Comparison of ENCODE assay signal across 9 mouse cellular contexts in the genomic region with DNA sequence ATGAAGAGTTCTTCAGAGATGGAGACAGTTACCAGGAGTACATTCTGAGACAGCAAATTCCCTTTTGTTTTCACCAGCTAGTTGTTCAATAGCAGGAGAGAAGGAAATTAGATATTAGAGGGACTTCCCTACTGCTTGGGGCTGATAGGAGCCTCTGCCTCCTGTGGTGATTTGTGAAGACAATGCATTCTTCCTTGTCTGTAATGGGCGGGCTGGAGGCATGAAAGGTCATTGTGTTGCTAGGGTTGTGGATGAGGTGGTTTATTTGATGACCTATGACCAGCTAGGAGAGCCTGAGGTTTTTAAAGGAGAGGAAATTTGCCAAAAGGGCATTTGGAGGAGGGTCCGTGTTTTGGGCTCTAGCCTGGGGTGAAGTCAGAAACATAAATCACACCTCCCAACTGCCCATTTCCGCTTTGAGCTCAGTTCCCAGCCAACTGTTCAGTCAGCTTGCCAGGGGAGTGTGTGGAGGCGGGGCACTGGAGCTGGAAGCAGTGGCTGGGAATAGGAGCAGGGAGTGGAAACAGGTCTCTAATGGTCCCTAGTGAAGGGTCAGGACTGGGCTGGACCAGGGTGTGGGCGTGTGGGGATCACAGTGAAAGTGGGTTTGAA. TPM values are rescaled to one million over a fixed set of nuclear protein-coding genes. Genes with fewer than 3 reads are reported as not detected.
DNase-seq lines count a peak whose midpoint lies in the region; ATAC-seq lines count a peak whose summit lies in the region.
"Had no signal": no experiment of that assay in that cellular context is flagged by ENCODE, and none has a peak within 500 bp of the region (broad histone marks: within the 10 kb centered on the region; RNA-seq: fewer than 3 reads in every experiment).

No protein-coding gene starts in this region.

- ATAC-seq in lung, embryonic 16.5 days (ENCODE audit: low read depth), result peak; percentile 87
- ATAC-seq in midbrain, embryonic 13.5 days, result no peak
- ATAC-seq in forebrain, embryonic 12.5 days (ENCODE audit: low FRiP score), result no peak

- no peaks in the 10 kb centered on the region for H3K36me3 ChIP-seq in lung, embryonic 16.5 days (ENCODE audit: control insufficient read depth, insufficient read depth, low read length)
- no peaks in the 10 kb centered on the region for H3K36me3 ChIP-seq in midbrain, embryonic 13.5 days
- no peaks in the 10 kb centered on the region for H3K36me3 ChIP-seq in forebrain, embryonic 12.5 days (replicated peaks)

- H3K27ac ChIP-seq in lung, embryonic 16.5 days (ENCODE audit: low read length), result peak overlapping the region; percentile 84
- no peak overlapping the region for H3K27ac ChIP-seq in midbrain, embryonic 13.5 days
- H3K27ac ChIP-seq in forebrain, embryonic 12.5 days, result no peak overlapping the region

- H3K27me3 ChIP-seq in lung, embryonic 16.5 days (ENCODE audit: control insufficient read depth, insufficient read depth, low read depth, low read length), result no peaks in the 10 kb centered on the region
- no peaks in the 10 kb centered on the region for H3K27me3 ChIP-seq in midbrain, embryonic 13.5 days
- no peaks in the 10 kb centered on the region for H3K27me3 ChIP-seq in forebrain, embryonic 12.5 days

- WGBS in lung, embryonic 16.5 days, result 21% methylated on average over 5 of the region's 5 CpGs
- WGBS in midbrain, embryonic 13.5 days, result 41% methylated on average over 5 of the region's 5 CpGs
- 38% methylated on average over 5 of the region's 5 CpGs for WGBS in forebrain, embryonic 12.5 days

- no peak overlapping the region for H3K4me3 ChIP-seq in lung, embryonic 16.5 days (ENCODE audit: low read length)
- no peak overlapping the region for H3K4me3 ChIP-seq in midbrain, embryonic 13.5 days (replicated peaks)
- no peak overlapping the region for H3K4me3 ChIP-seq in forebrain, embryonic 12.5 days (replicated peaks)

- peak overlapping the region; percentile 23; the same call in 1 of the 2 replicates for H3K4me2 ChIP-seq in lung, embryonic 16.5 days (ENCODE audit: low read depth, low read length)
- no peak overlapping the region for H3K4me2 ChIP-seq in midbrain, embryonic 13.5 days (replicated peaks)
- H3K4me2 ChIP-seq in forebrain, embryonic 12.5 days, result no peak overlapping the region

- H3K9me3 ChIP-seq in lung, embryonic 16.5 days (ENCODE audit: control insufficient read depth, low read length), result no peaks in the 10 kb centered on the region
- no peaks in the 10 kb centered on the region for H3K9me3 ChIP-seq in midbrain, embryonic 13.5 days
- no peaks in the 10 kb centered on the region for H3K9me3 ChIP-seq in forebrain, embryonic 12.5 days

- H3K4me1 ChIP-seq in lung, embryonic 16.5 days (replicated peaks; ENCODE audit: control insufficient read depth, insufficient read depth, low read length), result peaks cover 17% of the 10 kb centered on the region
- H3K4me1 ChIP-seq in midbrain, embryonic 13.5 days (replicated peaks), result 0 out of 2 replicates have a peak, but pooled peaks cover 4% of the 10 kb centered on the region
- H3K4me1 ChIP-seq in forebrain, embryonic 12.5 days, result no peaks in the 10 kb centered on the region; the same call in 1 of the 2 replicates

- peak; percentile 65 to 78 for DNase-seq in adrenal gland, postnatal 36 days
- DNase-seq in gastrocnemius, postnatal 14 days, result peak; percentile 62
- DNase-seq in kidney, adult 18-20 months, result peak; percentile 68
- no peak for DNase-seq in left cerebral cortex, postnatal 25 days (ENCODE audit: low spot score in 2 of 2)
- DNase-seq in layer of hippocampus, adult 9-10 months (ENCODE audit: low spot score), result no peak

- intact Hi-C loops in gastrocnemius, postnatal 14 days (cut with DNase I; ENCODE audit: low total_unique reads), result no loop called here
- intact Hi-C loops in left cerebral cortex, postnatal 25 days (cut with DNase I), result no loop called here

- H3K9ac ChIP-seq in lung, embryonic 16.5 days (ENCODE audit: low read length), result no peak overlapping the region
- H3K9ac ChIP-seq in midbrain, embryonic 13.5 days (replicated peaks), result no peak overlapping the region
- no peak overlapping the region for H3K9ac ChIP-seq in forebrain, embryonic 12.5 days

RNA-seq across cellular contexts. Expression of gene Itga5, which starts 16.3 kb away (rescaled TPM):
- 10 to 100 TPM; 37.0 to 37.4 TPM for total RNA-seq in adrenal gland, postnatal 36 days (2021)
- 10 to 100 TPM; 22.5 to 25.7 TPM for total RNA-seq in gastrocnemius, postnatal 14 days (2021)
- polyA plus RNA-seq in lung, embryonic 16.5 days (2015; fragmentation: Nextera tagmentation; extraction: Ambion mirVana), result 38.8 and 42.3 TPM in 2 replicates
- polyA plus RNA-seq in midbrain, embryonic 13.5 days (2015; fragmentation: Nextera tagmentation; extraction: Ambion mirVana), result 6.8 and 7.8 TPM in 2 replicates
- 16.8 and 17.3 TPM in 2 replicates for polyA plus RNA-seq in forebrain, embryonic 12.5 days (2016; fragmentation: Nextera tagmentation; extraction: Ambion mirVana)
- 1 to 10 TPM; 2.3 to 5.4 TPM for total RNA-seq in left cerebral cortex, postnatal 25 days (2021)

RNA-seq across cellular contexts. Expression of gene Zfp385a, which starts 43.0 kb away (rescaled TPM):
- total RNA-seq in adrenal gland, postnatal 36 days (2021), result 10 to 100 TPM; 11.8 to 13.3 TPM
- 10 to 100 TPM; 31.3 to 32.1 TPM for total RNA-seq in gastrocnemius, postnatal 14 days (2021)
- 7.6 and 8.6 TPM in 2 replicates for polyA plus RNA-seq in lung, embryonic 16.5 days (2015; fragmentation: Nextera tagmentation; extraction: Ambion mirVana)
- 15.1 and 17.9 TPM in 2 replicates for polyA plus RNA-seq in midbrain, embryonic 13.5 days (2015; fragmentation: Nextera tagmentation; extraction: Ambion mirVana)
- 16.1 and 16.8 TPM in 2 replicates for polyA plus RNA-seq in forebrain, embryonic 12.5 days (2016; fragmentation: Nextera tagmentation; extraction: Ambion mirVana)
- 10 to 100 TPM; 62.4 to 64.8 TPM for total RNA-seq in left cerebral cortex, postnatal 25 days (2021)

RNA-seq across cellular contexts. Expression of gene Gtsf1, which starts 47.4 kb away (rescaled TPM):
- not detected for total RNA-seq in adrenal gland, postnatal 36 days (2021)
- total RNA-seq in gastrocnemius, postnatal 14 days (2021), result not detected
- polyA plus RNA-seq in lung, embryonic 16.5 days (2015; fragmentation: Nextera tagmentation; extraction: Ambion mirVana), result 0.64 TPM in 1 of 2 replicates, not detected in the other
- not detected in 2 replicates for polyA plus RNA-seq in midbrain, embryonic 13.5 days (2015; fragmentation: Nextera tagmentation; extraction: Ambion mirVana)
- not detected in 2 replicates for polyA plus RNA-seq in forebrain, embryonic 12.5 days (2016; fragmentation: Nextera tagmentation; extraction: Ambion mirVana)
- total RNA-seq in left cerebral cortex, postnatal 25 days (2021), result under 1 TPM in 1 of 2 experiments, not detected in 1; 0.73 TPM
- polyA plus RNA-seq: neural tube, embryonic 11.5 days had no signal

Comparison
In these comparisons a context has a peak if more than half of its experiments do, and no peak if none do; other contexts are left out.
1. DNase-seq: peak in adrenal gland, postnatal 36 days (2 of 2), gastrocnemius, postnatal 14 days (single experiment) and kidney, adult 18-20 months (single experiment); none in left cerebral cortex, postnatal 25 days (0 of 2) and layer of hippocampus, adult 9-10 months (single experiment).